Mouse (Mus musculus) thymus, adult 2 months (tissue): ENCODE data around the gene Pld1. TPM values are rescaled to one million over a fixed set of nuclear protein-coding genes. Genes with fewer than 3 reads are reported as not detected.
"Not testable (repeated sequence)": the region's sequence is repeated elsewhere in the genome, so short reads cannot be mapped to it uniquely, and the experiment has no call there.

Source experiments
- DNase-seq: peaks from one replicate; pipeline ENCODE4 v3.0.0; 2021
- H3K27ac ChIP-seq: fragments of 200-500 bp; 2 replicates; pipeline ENCODE4 v1.5.1; 2012; ENCODE audit warnings: low read length, control low read depth; ENCODE audit not compliant: control insufficient read depth, insufficient read depth
- H3K27me3 ChIP-seq: fragments of 200-500 bp; 2 replicates; pipeline ENCODE4 v1.6.1; 2012; ENCODE audit warnings: mild to moderate bottlenecking, low read length, moderate library complexity, mixed read lengths; ENCODE audit not compliant: control insufficient read depth, insufficient read depth
- H3K36me3 ChIP-seq: fragments of 200-500 bp; 2 replicates; pipeline ENCODE4 v1.6.1; 2012; ENCODE audit warnings: mild to moderate bottlenecking, low read length, moderate library complexity; ENCODE audit not compliant: control insufficient read depth, insufficient read depth
- H3K4me1 ChIP-seq: fragments of 200-500 bp; replicated peaks from 2 replicates; pipeline ENCODE4 v1.6.1; 2012; ENCODE audit warnings: low read length; ENCODE audit not compliant: control insufficient read depth, insufficient read depth
- H3K4me3 ChIP-seq: fragments of 200-500 bp; 2 replicates; pipeline ENCODE4 v1.5.1; 2012; ENCODE audit warnings: mild to moderate bottlenecking, low read length, control low read depth, moderate library complexity; ENCODE audit not compliant: control insufficient read depth, insufficient read depth
- CTCF ChIP-seq: fragments of 200-500 bp; IDR thresholded peaks from 2 replicates; pipeline ENCODE4 v1.5.1; 2012; ENCODE audit warnings: mild to moderate bottlenecking, control low read depth, low read length, moderate library complexity, borderline replicate concordance; ENCODE audit not compliant: control insufficient read depth, poor library complexity, insufficient read depth; ENCODE audit errors: extremely low read depth
- POLR2A ChIP-seq: fragments of 200-500 bp; IDR thresholded peaks from 2 replicates; pipeline ENCODE4 v1.6.1; 2012; ENCODE audit warnings: mild to moderate bottlenecking, low read length, control low read depth, moderate library complexity; ENCODE audit not compliant: control insufficient read depth, poor library complexity, insufficient read depth; ENCODE audit errors: extremely low read depth
- WGBS: fragments of 180-500 bp; shearing (Covaris S2); methylation state at CpG from one replicate; pipeline ENCODE4 v1.1.7; 2018; 5-methylcytosine and 5-hydroxymethylcytosine counted together
- polyA plus RNA-seq: library from polyadenylated mRNA; depleted of rRNA; stranded (reverse); fragments of >200 nt; gene quantifications from 2 replicates; pipeline ENCODE4 v1.2.3, GENCODE M21; 2012

Pld1 gene
- polyA plus RNA-seq, 1 experiment: 3.2 TPM

GRCm38 (mm10) chr3:27941634-27942033 is 3.1 kb downstream of the Pld1 start:
- Histone ChIP-seq H3K4me1 (no peaks in the 10 kb centered on the region), H3K27me3 (no peaks in the 10 kb centered on the region; the same call in 1 of the 2 replicates), H3K27ac (no peak overlapping the region), H3K36me3 (no peaks in the 10 kb centered on the region), H3K4me3 (no peak overlapping the region)
- WGBS: 93% methylated on average over 3 of the region's 3 CpGs
- TF ChIP-seq POLR2A: no peak
- no peak for TF ChIP-seq CTCF
- no peak for DNase-seq

- Histone ChIP-seq H3K36me3 (no peaks in the 10 kb centered on the region), H3K27me3 (no peaks in the 10 kb centered on the region; the same call in 1 of the 2 replicates), H3K27ac (no peak overlapping the region), H3K4me1 (no peaks in the 10 kb centered on the region), H3K4me3 (no peak overlapping the region)
- no peak for TF ChIP-seq CTCF
- TF ChIP-seq POLR2A: no peak
- DNase-seq: no peak
- WGBS: 92% methylated on average over 7 of the region's 7 CpGs
Measured at GRCm38 (mm10) chr3:27942991-27943390, 4.5 kb downstream of the Pld1 start.

DNA sequence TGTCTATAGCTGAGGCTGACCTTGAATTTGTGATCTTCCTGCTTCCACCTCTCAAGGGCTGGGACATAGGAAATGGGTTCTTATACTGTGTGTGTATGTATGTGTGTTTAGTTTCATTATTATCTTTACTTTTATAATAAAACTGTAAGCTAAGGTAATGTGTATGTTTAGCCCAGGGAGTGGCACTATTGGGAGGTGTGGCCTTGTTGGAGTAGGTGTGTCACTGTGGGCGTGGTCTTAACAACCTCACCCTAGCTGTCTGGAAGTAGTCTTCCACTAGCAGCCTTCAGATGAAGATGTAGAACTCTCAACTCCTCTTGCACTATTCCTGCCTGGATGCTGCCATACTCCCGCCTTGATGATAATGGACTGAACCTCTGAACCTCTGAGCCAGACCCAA is 6.9 kb downstream of the Pld1 start:
- not testable (repeated sequence) for H3K27ac ChIP-seq, H3K4me3 ChIP-seq, H3K4me1 ChIP-seq, H3K36me3 ChIP-seq, DNase-seq, H3K27me3 ChIP-seq
- 93% methylated on average over 2 of the region's 2 CpGs for WGBS

DNA sequence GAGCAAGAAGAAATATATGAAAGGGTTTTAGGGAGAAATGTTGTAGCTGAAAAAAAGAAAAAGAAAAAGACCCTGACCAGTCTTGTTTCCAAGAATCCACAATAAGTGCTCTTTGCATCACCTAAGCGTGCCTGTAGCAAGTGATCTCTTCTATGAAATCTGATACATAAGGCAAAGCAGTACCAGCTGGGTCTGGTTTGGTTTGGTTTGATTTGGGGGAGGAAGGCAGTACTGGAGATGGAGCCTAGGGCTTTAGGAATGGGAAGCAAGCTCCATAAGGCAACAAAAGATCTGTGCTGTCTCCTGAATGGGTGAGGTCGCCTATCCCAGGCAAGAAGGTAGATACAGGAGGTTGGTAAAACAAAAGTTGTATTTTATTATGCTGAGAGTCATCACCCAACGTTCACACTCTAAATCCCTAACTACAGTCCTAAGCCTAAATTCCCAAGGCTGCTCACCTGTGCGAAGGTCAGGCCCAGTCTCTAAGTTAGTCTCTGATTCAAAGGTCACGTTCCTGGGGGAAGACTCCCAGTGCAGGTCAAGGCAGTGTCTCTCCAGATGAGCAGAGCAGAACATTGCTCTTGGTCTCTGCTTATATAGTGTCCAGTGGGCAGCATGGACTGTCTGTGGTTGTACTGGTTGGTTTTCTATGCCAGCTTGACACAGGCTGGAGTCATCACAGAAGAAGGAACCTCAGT is 10.8 kb downstream of the Pld1 start:
- H3K4me3 ChIP-seq: no peak overlapping the region
- no peaks in the 10 kb centered on the region for H3K27me3 ChIP-seq
- no peak for DNase-seq
- no peaks in the 10 kb centered on the region for H3K36me3 ChIP-seq
- WGBS: 89% methylated on average over 5 of the region's 5 CpGs
- TF ChIP-seq CTCF: no peak
- TF ChIP-seq POLR2A: no peak
- no peak overlapping the region for H3K27ac ChIP-seq
- H3K4me1 ChIP-seq: no peaks in the 10 kb centered on the region

GRCm38 (mm10) chr3:27949873-27950250 is 11.4 kb downstream of the Pld1 start:
- Histone ChIP-seq H3K27me3 (no peaks in the 10 kb centered on the region), H3K4me3 (no peak overlapping the region), H3K27ac (no peak overlapping the region), H3K36me3 (no peaks in the 10 kb centered on the region), H3K4me1 (no peaks in the 10 kb centered on the region)
- WGBS: 95% methylated on average over 6 of the region's 6 CpGs
- DNase-seq: no peak
- TF ChIP-seq POLR2A: no peak
- TF ChIP-seq CTCF: no peak

- 86% methylated on average over 2 of the region's 2 CpGs for WGBS
- no peaks in the 10 kb centered on the region for H3K4me1 ChIP-seq
- no peaks in the 10 kb centered on the region for H3K36me3 ChIP-seq
- DNase-seq: no peak
- no peak overlapping the region for H3K27ac ChIP-seq
- no peak overlapping the region for H3K4me3 ChIP-seq
- TF ChIP-seq CTCF: no peak
- TF ChIP-seq POLR2A: no peak
- H3K27me3 ChIP-seq: no peaks in the 10 kb centered on the region
Measured at GRCm38 (mm10) chr3:27950726-27951125, 12.2 kb downstream of the Pld1 start.

DNA sequence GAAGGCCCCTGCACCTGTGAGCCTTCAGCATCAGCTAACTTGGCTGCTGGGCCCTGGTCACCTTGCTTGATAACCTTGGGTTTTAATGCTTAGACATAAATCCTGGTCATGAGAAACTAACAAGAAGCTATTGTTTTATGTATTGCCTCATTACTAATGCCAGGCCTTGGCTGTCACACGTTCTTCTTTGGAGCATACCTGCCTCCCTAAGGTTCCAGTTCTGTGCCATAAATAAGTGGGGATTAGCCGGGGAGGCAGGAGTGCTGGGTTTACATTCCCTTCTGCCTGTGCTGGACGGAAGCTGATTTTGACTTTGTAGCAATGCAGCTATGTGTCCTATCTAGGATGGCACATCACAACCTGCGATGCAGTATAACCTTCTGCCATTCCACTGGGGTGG is 13.2 kb downstream of the Pld1 start:
- 97% methylated on average over 4 of the region's 4 CpGs for WGBS
- H3K27me3 ChIP-seq: no peaks in the 10 kb centered on the region
- no peak for DNase-seq
- no peaks in the 10 kb centered on the region for H3K4me1 ChIP-seq
- TF ChIP-seq CTCF: no peak
- TF ChIP-seq POLR2A: no peak
- no peaks in the 10 kb centered on the region for H3K36me3 ChIP-seq
- H3K4me3 ChIP-seq: no peak overlapping the region
- H3K27ac ChIP-seq: no peak overlapping the region
